Mouse (Mus musculus): ENCODE measurements around the gene Mgat3. TPM values are rescaled to one million over a fixed set of nuclear protein-coding genes. Genes with fewer than 3 reads are reported as not detected.

Gene Mgat3
- polyA plus RNA-seq, 1 experiment from 2014 or later = 12.3 TPM

GRCm38 (mm10) chr15:80191585-80192245, 18.2 kb downstream of the Mgat3 start:
- no peak overlapping the region for H3K4me2 ChIP-seq (ENCODE audit: low read depth)
- H3K27me3 ChIP-seq (ENCODE audit: control insufficient read depth, insufficient read depth, low read length) = no peaks in the 10 kb centered on the region
- no peaks in the 10 kb centered on the region for H3K9me3 ChIP-seq (ENCODE audit: control insufficient read depth, low read length)
- DNase-seq (ENCODE audit: low spot score) (no peak), ATAC-seq (ENCODE audit: insufficient read depth, low FRiP score, low TSS enrichment) (no peak)
- H3K4me3 ChIP-seq (ENCODE audit: low read depth, low read length) = no peak overlapping the region
- no peak overlapping the region for H3K27ac ChIP-seq (ENCODE audit: low read depth, low read length)
- no peaks in the 10 kb centered on the region for H3K4me1 ChIP-seq (ENCODE audit: control insufficient read depth, insufficient read depth, low read length)
- H3K36me3 ChIP-seq (ENCODE audit: control insufficient read depth, insufficient read depth, low read length) = no peaks in the 10 kb centered on the region
- WGBS = 62% methylated on average over 8 of the region's 8 CpGs
- H3K9ac ChIP-seq (ENCODE audit: low read length) = no peak overlapping the region

GRCm38 (mm10) chr15:80192246-80192585, 18.7 kb downstream of the Mgat3 start:
- Histone ChIP-seq H3K4me2 (ENCODE audit: low read depth) (no peak overlapping the region), H3K9me3 (ENCODE audit: control insufficient read depth, low read length) (no peaks in the 10 kb centered on the region), H3K4me1 (ENCODE audit: control insufficient read depth, insufficient read depth, low read length) (no peaks in the 10 kb centered on the region), H3K9ac (ENCODE audit: low read length) (no peak overlapping the region), H3K27ac (ENCODE audit: low read depth, low read length) (no peak overlapping the region), H3K4me3 (ENCODE audit: low read depth, low read length) (no peak overlapping the region), H3K36me3 (ENCODE audit: control insufficient read depth, insufficient read depth, low read length) (no peaks in the 10 kb centered on the region), H3K27me3 (ENCODE audit: control insufficient read depth, insufficient read depth, low read length) (no peaks in the 10 kb centered on the region)
- DNase-seq (ENCODE audit: low spot score) (no peak), ATAC-seq (ENCODE audit: insufficient read depth, low FRiP score, low TSS enrichment) (no peak)
- WGBS = 84% methylated on average over 6 of the region's 6 CpGs

- Histone ChIP-seq H3K4me3 (ENCODE audit: low read depth, low read length) (no peak overlapping the region), H3K9me3 (ENCODE audit: control insufficient read depth, low read length) (no peaks in the 10 kb centered on the region), H3K4me2 (ENCODE audit: low read depth) (no peak overlapping the region), H3K9ac (ENCODE audit: low read length) (no peak overlapping the region), H3K4me1 (ENCODE audit: control insufficient read depth, insufficient read depth, low read length) (no peaks in the 10 kb centered on the region), H3K36me3 (ENCODE audit: control insufficient read depth, insufficient read depth, low read length) (no peaks in the 10 kb centered on the region), H3K27me3 (ENCODE audit: control insufficient read depth, insufficient read depth, low read length) (no peaks in the 10 kb centered on the region), H3K27ac (ENCODE audit: low read depth, low read length) (no peak overlapping the region)
- ATAC-seq (ENCODE audit: insufficient read depth, low FRiP score, low TSS enrichment) (no peak), DNase-seq (ENCODE audit: low spot score) (no peak)
- WGBS = 94% methylated on average over 7 of the region's 7 CpGs
These were observed 19.3 kb downstream of the Mgat3 start for GRCm38 (mm10) chr15:80192847-80193246.

- Histone ChIP-seq H3K4me2 (ENCODE audit: low read depth) (no peak overlapping the region), H3K27me3 (ENCODE audit: control insufficient read depth, insufficient read depth, low read length) (no peaks in the 10 kb centered on the region), H3K9me3 (ENCODE audit: control insufficient read depth, low read length) (no peaks in the 10 kb centered on the region), H3K4me1 (ENCODE audit: control insufficient read depth, insufficient read depth, low read length) (no peaks in the 10 kb centered on the region), H3K4me3 (ENCODE audit: low read depth, low read length) (no peak overlapping the region), H3K9ac (ENCODE audit: low read length) (no peak overlapping the region), H3K27ac (ENCODE audit: low read depth, low read length) (no peak overlapping the region), H3K36me3 (ENCODE audit: control insufficient read depth, insufficient read depth, low read length) (no peaks in the 10 kb centered on the region)
- DNase-seq (ENCODE audit: low spot score) (no peak), ATAC-seq (ENCODE audit: insufficient read depth, low FRiP score, low TSS enrichment) (no peak)
- 41% methylated on average over 2 of the region's 2 CpGs for WGBS
These were observed 26.0 kb downstream of the Mgat3 start for GRCm38 (mm10) chr15:80199556-80199955.

GRCm38 (mm10) chr15:80202111-80202775, 28.7 kb downstream of the Mgat3 start:
- Histone ChIP-seq H3K27me3 (ENCODE audit: control insufficient read depth, insufficient read depth, low read length) (no peaks in the 10 kb centered on the region), H3K4me2 (ENCODE audit: low read depth) (no peak overlapping the region), H3K9ac (ENCODE audit: low read length) (no peak overlapping the region), H3K4me3 (ENCODE audit: low read depth, low read length) (no peak overlapping the region), H3K27ac (ENCODE audit: low read depth, low read length) (no peak overlapping the region), H3K4me1 (ENCODE audit: control insufficient read depth, insufficient read depth, low read length) (no peaks in the 10 kb centered on the region), H3K9me3 (ENCODE audit: control insufficient read depth, low read length) (no peaks in the 10 kb centered on the region), H3K36me3 (ENCODE audit: control insufficient read depth, insufficient read depth, low read length) (no peaks in the 10 kb centered on the region)
- no peak for ATAC-seq (ENCODE audit: insufficient read depth, low FRiP score, low TSS enrichment)
- 88% methylated on average over 6 of the region's 6 CpGs for WGBS
- DNase-seq (ENCODE audit: low spot score) = no peak

- Histone ChIP-seq H3K27ac (ENCODE audit: low read depth, low read length) (no peak overlapping the region), H3K4me3 (ENCODE audit: low read depth, low read length) (no peak overlapping the region), H3K36me3 (ENCODE audit: control insufficient read depth, insufficient read depth, low read length) (no peaks in the 10 kb centered on the region), H3K9ac (ENCODE audit: low read length) (no peak overlapping the region), H3K4me1 (ENCODE audit: control insufficient read depth, insufficient read depth, low read length) (no peaks in the 10 kb centered on the region), H3K9me3 (ENCODE audit: control insufficient read depth, low read length) (no peaks in the 10 kb centered on the region), H3K4me2 (ENCODE audit: low read depth) (no peak overlapping the region), H3K27me3 (ENCODE audit: control insufficient read depth, insufficient read depth, low read length) (no peaks in the 10 kb centered on the region)
- DNase-seq (ENCODE audit: low spot score) (no peak), ATAC-seq (ENCODE audit: insufficient read depth, low FRiP score, low TSS enrichment) (no peak)
- 36% methylated on average over 4 of the region's 4 CpGs for WGBS
These were observed 29.9 kb downstream of the Mgat3 start for GRCm38 (mm10) chr15:80203406-80203805.

GRCm38 (mm10) chr15:80206057-80206565, 32.6 kb downstream of the Mgat3 start:
- Histone ChIP-seq H3K36me3 (ENCODE audit: control insufficient read depth, insufficient read depth, low read length) (no peaks in the 10 kb centered on the region), H3K9ac (ENCODE audit: low read length) (no peak overlapping the region), H3K4me3 (ENCODE audit: low read depth, low read length) (no peak overlapping the region), H3K27ac (ENCODE audit: low read depth, low read length) (no peak overlapping the region), H3K27me3 (ENCODE audit: control insufficient read depth, insufficient read depth, low read length) (no peaks in the 10 kb centered on the region), H3K9me3 (ENCODE audit: control insufficient read depth, low read length) (no peaks in the 10 kb centered on the region), H3K4me2 (ENCODE audit: low read depth) (no peak overlapping the region), H3K4me1 (ENCODE audit: control insufficient read depth, insufficient read depth, low read length) (no peaks in the 10 kb centered on the region)
- DNase-seq (ENCODE audit: low spot score) (no peak), ATAC-seq (ENCODE audit: insufficient read depth, low FRiP score, low TSS enrichment) (no peak)
- WGBS = 92% methylated on average over 3 of the region's 3 CpGs

- Histone ChIP-seq H3K27ac (ENCODE audit: low read depth, low read length) (no peak overlapping the region), H3K4me2 (ENCODE audit: low read depth) (no peak overlapping the region), H3K9ac (ENCODE audit: low read length) (no peak overlapping the region), H3K4me1 (ENCODE audit: control insufficient read depth, insufficient read depth, low read length) (no peaks in the 10 kb centered on the region), H3K9me3 (ENCODE audit: control insufficient read depth, low read length) (no peaks in the 10 kb centered on the region), H3K36me3 (ENCODE audit: control insufficient read depth, insufficient read depth, low read length) (no peaks in the 10 kb centered on the region), H3K4me3 (ENCODE audit: low read depth, low read length) (no peak overlapping the region), H3K27me3 (ENCODE audit: control insufficient read depth, insufficient read depth, low read length) (no peaks in the 10 kb centered on the region)
- DNase-seq (ENCODE audit: low spot score) (no peak), ATAC-seq (ENCODE audit: insufficient read depth, low FRiP score, low TSS enrichment) (no peak)
- 29% methylated on average over 4 of the region's 4 CpGs for WGBS
These were observed 34.9 kb downstream of the Mgat3 start for GRCm38 (mm10) chr15:80208446-80208845.

- DNase-seq (ENCODE audit: low spot score) (no peak), ATAC-seq (ENCODE audit: insufficient read depth, low FRiP score, low TSS enrichment) (no peak)
These were observed 40.2 kb downstream of the Mgat3 start for GRCm38 (mm10) chr15:80213688-80214087.

More at GRCm38 (mm10) chr15:80213688-80214087, 40.2 kb downstream of the Mgat3 start:
- Histone ChIP-seq H3K27me3 (ENCODE audit: control insufficient read depth, insufficient read depth, low read length) (no peaks in the 10 kb centered on the region), H3K27ac (ENCODE audit: low read depth, low read length) (no peak overlapping the region), H3K9me3 (ENCODE audit: control insufficient read depth, low read length) (no peaks in the 10 kb centered on the region), H3K36me3 (ENCODE audit: control insufficient read depth, insufficient read depth, low read length) (no peaks in the 10 kb centered on the region), H3K4me3 (ENCODE audit: low read depth, low read length) (no peak overlapping the region), H3K4me1 (ENCODE audit: control insufficient read depth, insufficient read depth, low read length) (no peaks in the 10 kb centered on the region), H3K9ac (ENCODE audit: low read length) (no peak overlapping the region), H3K4me2 (ENCODE audit: low read depth) (no peak overlapping the region)

Data from neural tube, embryonic 11.5 days (tissue).